Mouse (Mus musculus) thymus, postnatal 25 days (tissue): ENCODE measurements around the gene Astl.

ENCODE experiments used
- DNase-seq: peaks from one replicate; pipeline ENCODE4 v3.0.0; 2022

The Astl gene

DNA sequence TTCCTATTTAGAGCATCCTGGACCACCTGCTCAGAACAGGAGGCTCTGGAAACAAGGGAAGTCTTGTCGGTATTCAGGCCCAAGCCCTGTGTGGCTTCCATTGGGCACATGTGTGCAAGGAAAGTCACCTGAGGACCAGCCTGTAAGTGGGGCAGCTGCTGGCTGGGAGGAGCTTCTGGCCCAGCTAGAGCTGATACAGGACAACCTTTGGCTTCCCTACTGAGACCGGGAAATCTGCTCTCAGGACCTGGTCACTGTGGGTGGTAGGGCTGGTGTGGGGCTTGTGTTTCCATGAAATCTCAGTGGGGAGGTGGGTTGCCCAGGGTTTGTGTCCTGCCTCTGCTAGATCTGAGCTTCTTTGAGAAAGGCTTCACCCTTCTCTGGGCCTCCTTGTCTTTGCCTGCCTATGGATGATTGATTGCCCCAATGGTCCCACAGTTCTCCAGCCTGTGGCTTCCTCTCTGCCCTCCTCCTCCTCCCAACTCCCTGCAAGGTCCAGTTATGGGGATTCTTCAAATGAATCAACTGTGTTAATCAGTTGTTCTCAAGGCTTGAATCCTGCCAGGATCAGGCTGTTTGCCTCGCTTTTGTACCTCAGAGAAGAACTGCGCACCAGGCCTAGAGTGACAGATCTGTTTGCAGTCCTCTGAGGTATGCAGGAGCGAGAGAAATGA lies 31.4 kb downstream of the Astl start:
- DNase-seq, result no peak

DNA sequence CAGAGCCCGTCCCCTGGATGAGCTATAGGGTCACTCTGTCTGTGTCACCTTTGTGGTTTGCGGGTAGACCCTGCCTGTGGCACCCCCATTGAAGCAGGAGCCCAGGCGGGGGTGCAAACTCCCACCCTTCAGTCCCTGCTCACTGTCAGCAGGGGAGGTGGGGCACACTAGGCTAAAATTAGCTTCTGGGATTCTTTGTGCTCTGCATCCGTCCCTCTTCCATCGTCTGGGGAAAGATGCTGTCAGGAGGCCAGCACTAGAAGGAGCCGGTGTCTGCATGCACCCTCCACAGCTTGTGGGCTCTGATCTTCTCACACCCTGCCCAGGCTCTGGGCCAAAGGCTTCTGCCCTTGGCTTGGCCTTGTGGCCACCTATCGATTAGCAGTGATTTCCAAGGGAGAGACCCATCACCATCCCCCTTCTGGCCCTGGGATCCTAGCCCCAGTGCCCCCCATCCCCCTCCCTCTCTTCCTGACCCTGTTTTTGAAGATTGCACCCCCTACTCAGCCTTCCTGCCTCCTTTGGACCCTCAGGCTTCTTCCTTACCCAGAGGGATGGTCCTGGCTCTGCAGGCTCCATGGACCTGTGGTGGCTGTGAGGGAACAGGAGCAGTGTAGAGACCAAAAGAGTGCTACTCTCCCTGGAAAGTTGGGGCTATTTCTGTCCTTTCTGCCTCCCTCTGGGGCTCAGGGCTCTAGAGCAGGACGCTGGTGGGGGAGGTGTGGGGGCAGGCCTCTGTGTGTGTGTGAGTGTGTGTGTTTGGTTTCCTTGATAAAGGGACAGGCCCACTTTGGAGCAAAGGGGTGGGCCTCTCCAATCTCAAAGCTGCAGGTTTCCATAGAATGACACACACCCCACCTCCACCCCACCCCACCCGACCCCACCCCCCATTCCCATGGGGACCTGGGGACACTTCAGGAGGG lies 32.4 kb downstream of the Astl start:
- DNase-seq, result no peak

DNA sequence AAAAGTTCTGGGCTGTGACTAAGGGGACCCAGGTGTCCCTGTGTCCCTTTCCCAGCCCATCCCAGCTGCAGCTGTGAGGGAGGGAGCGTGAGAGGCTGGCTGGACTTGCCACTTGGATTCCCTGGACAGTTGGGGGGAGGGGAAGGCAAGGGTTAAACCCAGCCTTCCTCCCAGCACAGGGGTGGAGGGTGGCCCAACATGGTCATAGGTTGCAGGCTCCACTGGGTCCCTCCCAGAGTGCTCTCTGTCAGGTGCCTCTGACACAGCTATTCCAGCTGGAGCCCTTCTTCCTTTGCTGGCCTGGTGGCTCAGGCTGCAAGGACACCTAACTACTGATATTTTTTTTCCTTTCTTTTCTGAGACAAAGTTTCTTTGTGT lies 33.0 kb downstream of the Astl start:
- no peak for DNase-seq

DNA sequence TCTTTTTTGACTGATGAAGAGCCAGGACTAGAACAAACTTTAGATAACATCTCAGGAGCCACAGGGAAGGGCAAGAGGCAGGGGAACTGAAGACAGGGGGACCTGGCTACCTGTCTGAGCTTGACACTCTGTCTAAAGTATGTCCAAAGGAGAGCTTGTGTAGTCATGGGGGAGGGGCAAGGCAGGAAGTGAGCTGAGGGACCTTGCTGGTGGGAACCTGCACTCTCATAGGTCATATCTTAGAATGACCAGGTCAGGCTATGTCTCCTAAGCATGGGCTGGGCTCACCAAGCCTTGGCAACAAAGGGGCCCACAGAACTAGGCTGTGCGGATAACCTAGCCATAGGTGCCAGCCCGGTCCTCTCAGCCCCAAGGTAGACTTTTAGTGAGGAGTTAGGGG lies 33.6 kb downstream of the Astl start:
- DNase-seq, result no peak

DNA sequence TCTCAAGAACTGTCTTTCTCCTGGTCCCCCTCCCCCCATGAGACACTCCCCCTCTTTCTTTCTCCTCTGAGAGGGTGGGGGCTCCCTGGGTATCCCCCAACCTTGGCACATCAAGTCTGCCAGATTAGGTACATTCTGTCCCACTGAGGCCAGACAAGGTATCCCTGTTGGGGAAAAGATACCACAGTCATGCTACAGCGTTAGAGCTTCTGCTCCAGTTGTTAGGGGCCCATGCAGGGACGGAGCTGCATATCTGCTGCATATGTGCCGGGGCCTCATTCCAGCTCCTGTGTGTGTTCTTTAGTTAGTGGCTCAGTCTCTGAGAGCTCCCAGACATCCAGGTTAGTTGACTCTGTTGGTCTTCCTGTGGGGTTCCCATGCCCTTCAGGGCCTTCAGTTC lies 35.7 kb downstream of the Astl start:
- no peak for DNase-seq

DNA sequence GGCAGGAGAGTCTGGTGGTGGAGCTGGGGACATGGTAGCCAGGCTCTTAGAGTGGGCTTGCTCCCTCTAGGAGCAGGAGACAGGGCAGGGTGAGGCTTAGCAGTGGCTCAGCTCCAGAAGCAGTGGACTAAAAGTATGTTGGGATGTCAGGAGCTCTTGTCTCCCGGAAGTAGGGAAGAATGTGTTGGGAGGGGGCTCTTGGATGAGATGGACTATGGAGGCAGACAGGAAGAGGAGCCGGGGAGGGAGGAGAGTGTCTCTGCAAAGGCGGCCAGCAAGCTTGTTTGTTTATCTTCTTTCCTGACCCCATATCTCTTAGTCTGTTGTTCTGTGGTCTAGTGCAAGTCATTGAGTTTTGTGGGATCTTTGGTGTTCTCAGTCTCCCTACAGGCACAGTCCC lies 36.6 kb downstream of the Astl start:
- no peak for DNase-seq

DNA sequence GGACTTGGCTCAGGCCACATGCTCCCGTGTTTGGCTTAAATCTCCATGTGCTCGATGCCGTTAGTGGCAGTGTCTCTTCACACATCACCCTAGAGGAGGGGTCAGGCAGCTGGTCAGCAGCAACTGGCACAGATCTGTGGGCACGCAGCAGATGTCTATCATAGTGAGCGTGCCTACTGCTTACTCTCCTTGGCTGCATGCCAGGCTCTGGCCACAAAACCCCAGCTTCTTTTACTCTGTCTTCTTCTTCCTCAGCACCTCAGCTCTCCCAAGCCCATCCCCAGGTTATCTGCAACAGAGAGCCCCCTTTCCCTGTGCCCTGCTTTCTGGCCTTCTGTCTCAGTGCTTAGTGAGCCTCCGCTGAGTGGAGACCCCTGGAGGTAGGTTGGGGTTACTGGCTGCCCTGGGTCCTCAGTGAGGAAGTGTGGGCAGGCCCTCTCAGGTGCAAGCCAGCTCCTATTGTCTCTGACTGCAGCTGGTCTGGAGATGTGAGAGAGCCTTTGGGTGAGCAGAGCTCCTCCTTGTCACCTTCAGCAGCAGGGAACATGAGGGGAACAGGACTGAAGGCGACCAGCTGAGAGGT lies 37.4 kb downstream of the Astl start:
- peak; percentile 51 for DNase-seq

DNA sequence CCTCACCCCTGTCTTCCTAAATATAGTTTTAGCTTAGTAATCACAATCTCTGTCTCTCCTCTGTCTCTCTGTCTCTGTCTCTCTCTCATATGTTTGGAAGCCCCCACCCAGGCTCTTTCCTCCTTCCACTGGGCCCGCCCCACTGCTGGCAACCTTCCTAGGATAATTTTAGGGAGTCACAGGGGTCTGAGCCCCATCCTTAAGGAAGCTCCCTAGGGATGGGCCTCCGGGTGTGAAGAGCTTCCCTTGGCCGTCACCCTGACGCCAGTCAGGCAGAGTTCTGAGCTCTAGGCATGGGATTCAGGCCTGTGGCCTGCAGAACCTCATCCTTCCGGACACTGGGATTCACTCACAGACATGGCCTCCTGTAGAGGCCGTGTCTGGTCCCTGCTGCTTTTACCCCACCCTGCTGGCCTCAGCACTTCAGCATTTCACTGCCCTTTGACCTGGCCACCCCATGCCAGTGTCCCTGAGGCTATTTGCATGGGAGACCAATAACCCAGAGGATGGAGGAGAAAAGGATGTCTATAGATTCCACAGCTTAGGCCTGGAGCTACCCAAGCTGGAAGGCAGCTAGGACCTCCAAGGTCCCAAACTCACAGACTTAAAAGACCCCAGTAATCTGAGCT lies 38.1 kb downstream of the Astl start:
- DNase-seq, result no peak

DNA sequence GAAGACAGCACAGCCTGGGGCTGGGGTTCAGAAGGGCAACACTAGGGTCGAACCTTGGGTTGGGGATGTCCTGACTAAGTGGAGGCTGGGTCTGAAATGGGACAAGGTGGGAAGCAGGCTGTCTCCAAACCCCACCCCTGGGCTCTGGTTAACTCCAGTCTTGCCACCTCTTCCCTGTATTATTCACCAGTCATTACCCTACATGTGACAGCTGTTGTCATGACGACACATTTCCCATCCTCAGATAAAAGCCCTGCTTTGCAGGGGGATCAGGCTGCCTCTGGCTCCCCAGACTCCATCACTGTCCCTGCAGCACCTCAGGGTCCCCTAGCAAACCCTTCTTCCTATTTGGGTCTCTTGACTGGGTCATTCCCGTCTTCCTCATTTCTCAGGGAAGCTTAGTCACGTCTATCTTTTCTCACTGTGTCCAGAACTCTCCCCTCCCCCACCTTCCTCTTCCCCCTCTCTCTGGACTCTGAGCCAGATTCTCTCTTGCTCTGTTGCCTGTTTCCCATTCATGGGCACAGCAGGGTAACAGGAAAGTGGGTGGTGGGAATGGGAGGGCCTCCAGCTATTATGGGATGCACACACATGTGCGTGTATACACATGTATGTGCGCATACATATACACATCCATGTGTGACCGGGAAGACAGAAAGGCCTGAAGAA lies 39.6 kb downstream of the Astl start:
- no peak for DNase-seq

DNA sequence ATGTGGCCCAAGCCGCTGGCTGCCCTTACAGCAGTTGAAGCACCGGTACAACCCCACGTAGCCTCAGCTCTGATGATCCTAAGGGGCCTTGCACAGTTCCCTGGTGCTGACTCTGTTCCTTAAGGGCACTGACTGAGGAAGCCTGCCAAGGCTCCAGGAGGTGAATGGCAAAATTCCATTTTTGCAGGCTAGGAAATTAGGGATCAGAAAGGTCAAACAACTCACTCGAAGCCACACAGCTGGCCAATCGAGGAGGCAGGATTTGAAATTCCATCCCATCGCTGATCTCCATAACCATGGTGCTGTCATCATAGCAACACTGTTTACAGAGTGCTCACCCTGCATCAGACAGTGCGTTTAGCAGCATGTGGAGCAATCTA lies 40.2 kb downstream of the Astl start:
- no peak for DNase-seq

DNA sequence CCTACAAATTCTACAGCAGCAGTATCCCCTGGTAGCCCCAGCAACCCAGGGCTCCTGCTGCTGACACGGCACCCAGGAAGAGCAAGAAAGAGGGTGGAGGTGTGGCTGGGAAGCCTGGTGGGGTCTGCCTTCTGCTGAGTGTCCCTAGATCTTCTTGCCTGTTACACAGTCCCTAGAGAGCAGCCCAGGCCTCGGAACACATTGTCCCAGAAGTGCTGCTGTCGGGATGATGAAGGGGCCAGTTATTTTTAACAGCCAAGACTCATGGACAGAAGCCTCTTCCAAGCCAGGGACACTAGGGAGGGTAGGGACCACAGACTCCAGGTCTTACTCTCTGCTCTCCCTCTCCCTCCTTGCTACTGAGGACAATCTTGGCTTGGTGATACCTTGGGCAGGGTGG lies 40.8 kb downstream of the Astl start:
- no peak for DNase-seq

DNA sequence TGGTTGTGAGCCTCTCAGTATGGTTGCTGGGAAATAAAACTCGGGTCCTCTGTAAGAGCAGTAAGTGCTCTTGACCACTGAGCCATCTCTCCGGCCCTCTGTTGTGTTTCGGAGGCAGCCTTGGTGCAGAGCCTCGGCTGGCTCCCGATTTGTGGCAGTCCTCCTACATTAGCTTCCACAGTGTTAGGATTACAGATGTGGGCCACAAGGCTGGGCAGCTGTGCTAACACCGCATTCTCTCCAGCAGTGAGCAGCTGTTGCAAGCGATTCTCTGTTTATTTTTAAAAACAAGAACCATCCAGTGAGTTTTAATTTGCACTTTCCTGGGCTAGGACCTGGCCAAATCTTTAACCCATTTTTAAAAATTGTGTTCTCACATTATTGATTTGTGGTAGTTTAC lies 45.4 kb downstream of the Astl start:
- DNase-seq, result no peak

DNA sequence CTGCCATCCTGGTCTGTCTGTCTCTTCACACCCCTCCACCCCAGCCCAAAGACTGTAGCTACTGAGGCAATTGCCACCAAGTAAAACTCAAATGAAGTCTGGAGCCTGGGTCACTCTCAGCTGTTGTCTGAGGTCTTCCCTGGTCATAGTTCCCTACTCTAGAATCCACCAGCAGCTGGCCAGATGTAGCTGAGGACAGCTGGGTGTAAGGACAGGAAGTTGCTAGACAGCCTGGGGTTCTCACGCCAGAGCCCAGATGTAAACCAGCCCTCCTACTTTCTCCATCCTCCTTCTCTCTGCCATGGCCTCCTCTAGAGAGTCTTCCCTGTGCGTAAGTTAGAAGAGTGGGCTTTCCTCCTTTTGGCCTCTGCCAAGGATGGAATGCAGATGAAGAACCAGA lies 49.1 kb downstream of the Astl start:
- no peak for DNase-seq

DNA sequence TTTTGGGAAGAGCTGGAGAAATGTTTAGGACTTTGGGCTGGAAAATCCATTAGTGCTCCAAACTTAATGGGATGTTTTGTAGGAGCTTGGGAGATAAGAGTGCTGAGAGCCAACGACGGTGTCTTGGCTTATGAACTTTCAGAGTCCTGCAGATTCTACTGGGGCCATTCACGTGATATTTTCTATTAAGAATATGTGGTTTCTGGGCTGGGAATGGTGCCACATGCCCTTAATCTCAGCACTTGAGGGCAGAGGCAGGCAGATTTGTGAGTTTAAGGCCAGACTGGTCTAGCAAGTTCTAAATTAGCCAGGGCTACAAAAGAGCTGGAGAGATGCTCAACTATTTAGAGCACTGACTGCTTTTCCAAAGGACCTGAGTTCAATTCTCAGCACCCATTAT lies 51.9 kb downstream of the Astl start:
- DNase-seq, result no peak

DNA sequence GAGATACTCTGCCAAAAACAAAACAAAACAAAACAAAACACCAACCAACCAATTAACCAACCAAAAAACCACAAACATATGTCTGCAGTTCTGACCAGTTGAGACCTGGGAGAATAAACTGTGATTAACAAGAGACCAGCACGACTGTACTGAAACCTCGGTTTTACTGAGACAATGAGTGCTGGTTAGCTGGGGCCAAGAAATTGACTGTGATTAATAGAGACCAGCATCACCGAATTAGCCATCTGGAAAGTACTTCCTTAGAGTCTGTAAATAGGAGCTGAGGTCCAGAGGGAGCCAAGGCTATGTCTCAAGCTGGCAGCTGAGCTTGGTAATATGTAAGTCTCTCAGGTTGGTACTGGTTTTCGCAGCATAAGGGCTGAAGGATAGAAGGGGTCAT lies 52.4 kb downstream of the Astl start:
- no peak for DNase-seq

DNA sequence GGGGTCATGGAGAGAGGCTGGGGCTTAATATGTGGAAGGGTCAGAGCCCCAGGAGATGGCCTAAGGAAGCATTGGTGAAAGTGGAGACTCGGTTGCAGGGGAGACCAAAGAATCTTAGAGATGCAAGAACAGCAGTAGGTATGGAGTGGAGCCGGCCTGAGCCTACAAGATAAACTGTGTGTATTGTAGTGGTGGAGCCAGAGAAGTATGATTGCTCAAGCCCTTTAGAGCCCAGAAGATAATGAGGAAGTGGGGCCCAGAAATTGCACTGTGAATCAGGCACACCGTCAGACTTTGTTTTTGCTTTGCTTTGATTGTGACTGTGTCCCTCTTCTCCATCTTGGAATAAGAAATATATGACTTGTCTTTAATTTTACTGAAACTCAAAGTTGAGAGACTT lies 52.9 kb downstream of the Astl start:
- no peak for DNase-seq

DNA sequence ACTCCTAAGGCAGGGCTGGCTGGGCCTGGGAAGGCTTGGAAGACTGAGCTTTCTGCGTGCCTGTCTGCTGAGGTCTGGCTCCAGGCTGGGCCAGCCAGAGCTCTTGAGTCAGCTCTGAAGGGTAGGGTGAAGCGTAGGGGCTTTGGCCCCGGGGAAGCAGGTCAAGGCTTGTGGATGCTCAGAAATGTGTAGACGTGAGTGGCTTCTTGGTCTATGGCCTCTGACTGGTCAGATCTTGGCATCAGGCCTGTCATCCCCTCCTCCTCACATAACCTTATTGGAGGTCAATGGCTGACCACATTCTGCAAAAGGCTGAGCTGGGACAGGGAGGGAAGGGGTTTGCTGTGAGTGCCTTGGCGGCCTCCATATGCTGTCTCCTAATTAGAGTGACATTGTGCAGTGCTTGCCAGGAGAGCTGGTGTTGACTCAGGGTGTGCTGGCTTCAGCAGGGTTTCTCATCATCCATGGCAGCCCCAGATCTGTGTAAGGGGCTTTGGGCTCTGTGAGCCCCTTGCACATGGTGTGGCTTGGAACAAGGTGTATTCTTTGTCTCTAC lies 56.2 kb downstream of the Astl start:
- no peak for DNase-seq

DNA sequence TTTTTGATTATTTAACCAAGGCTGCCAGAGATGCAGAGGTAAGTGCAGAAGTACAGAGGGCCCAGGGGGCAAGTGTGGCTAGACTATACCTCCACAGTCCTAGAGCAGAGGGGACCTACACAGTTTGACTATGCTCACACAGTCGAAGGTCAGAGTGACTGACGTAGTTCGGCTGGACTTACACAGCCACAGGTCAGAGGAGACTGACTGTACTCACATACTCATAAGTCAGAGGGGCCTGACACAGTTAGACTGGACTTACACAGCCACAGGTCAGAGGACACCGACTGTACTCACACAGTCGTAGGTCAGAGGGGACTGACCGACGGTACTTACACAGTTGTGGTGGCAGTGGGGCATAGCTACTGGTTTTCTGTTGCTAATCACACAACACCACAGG lies 60.3 kb downstream of the Astl start:
- no peak for DNase-seq
